Comparison of ENCODE assay signal across 22 mouse cellular contexts in the genomic region with DNA sequence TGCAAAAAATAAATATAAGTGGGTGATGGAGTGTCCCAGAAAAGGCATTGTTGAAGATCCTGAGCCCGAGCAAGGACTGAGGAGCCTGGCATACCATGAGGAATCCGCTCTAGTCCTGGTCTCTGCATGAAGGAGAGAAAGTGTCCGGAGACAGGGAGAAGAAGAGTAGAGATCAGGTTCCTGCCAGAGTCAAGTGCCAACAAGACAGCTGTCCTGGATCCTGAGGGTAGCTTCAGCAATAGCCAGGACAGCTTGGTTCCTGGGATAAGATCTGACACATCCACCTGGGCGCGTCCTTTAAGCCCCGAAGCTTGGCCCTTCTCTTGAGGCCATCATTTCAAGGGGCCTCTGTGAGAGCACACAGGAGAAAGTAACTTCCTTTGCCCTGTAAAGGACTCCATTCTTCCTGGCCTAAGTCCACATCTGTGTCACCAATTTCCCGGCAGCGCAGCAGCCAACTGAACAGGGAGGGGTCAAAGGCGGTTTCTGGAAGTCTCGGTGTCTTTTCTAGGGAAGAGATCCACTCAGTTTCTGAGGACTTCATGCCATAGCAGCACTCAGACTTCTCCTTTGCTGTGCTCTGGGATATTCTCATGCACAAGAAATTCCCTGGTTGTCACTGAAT. TPM values are rescaled to one million over a fixed set of nuclear protein-coding genes. Genes with fewer than 3 reads are reported as not detected.
A peak's percentile ranks its signal among the peaks of the same experiment; 100 is the strongest.
DNase-seq lines count a peak whose midpoint lies in the region; ATAC-seq and TF ChIP-seq lines count a peak whose summit lies in the region.
"Had no signal": no experiment of that assay in that cellular context is flagged by ENCODE, and none has a peak within 500 bp of the region (broad histone marks: within the 10 kb centered on the region; RNA-seq: fewer than 3 reads in every experiment).

No protein-coding gene starts in this region.

- no peak overlapping the region for H3K4me2 ChIP-seq in forebrain, embryonic 11.5 days (ENCODE audit: low read depth, low read length, severe bottlenecking)
- no peak overlapping the region for H3K4me2 ChIP-seq in liver, postnatal 0 days (ENCODE audit: low read depth, low read length)
- H3K4me2 ChIP-seq: embryonic facial prominence, embryonic 15.5 days; forebrain, embryonic 12.5 days; hindbrain, embryonic 13.5 days had no signal

- H3K36me3 ChIP-seq in forebrain, embryonic 11.5 days (ENCODE audit: control insufficient read depth, insufficient read depth, low read length), result no peaks in the 10 kb centered on the region
- no peaks in the 10 kb centered on the region for H3K36me3 ChIP-seq in forebrain, embryonic 10.5 days (replicated peaks)
- H3K36me3 ChIP-seq in liver, postnatal 0 days (replicated peaks; ENCODE audit: insufficient read depth, low read length), result no peaks in the 10 kb centered on the region
- H3K36me3 ChIP-seq: embryonic facial prominence, embryonic 15.5 days; forebrain, embryonic 12.5 days; G1E; heart, embryonic 10.5 days; hindbrain, embryonic 13.5 days had no signal

- H3K4me3 ChIP-seq in forebrain, embryonic 11.5 days (ENCODE audit: low read depth, low read length), result no peak overlapping the region
- H3K4me3 ChIP-seq in forebrain, embryonic 10.5 days, result no peak overlapping the region
- H3K4me3 ChIP-seq in liver, postnatal 0 days (ENCODE audit: low read depth, low read length), result no peak overlapping the region
- H3K4me3 ChIP-seq: embryonic facial prominence, embryonic 15.5 days; erythroblast, embryonic 14.5 days; forebrain, embryonic 12.5 days; heart, embryonic 10.5 days; hindbrain, embryonic 13.5 days had no signal

- 89% methylated on average over 10 of the region's 10 CpGs for whole genome bisulfite sequencing in forebrain, embryonic 11.5 days
- WGBS in forebrain, embryonic 10.5 days, result 88% methylated on average over 10 of the region's 10 CpGs
- WGBS in liver, postnatal 0 days (ENCODE audit: insufficient replicate concordance), result 82% methylated on average over 10 of the region's 10 CpGs

- no peak overlapping the region for H3K9ac ChIP-seq in forebrain, embryonic 11.5 days (ENCODE audit: low read length)
- no peak overlapping the region for H3K9ac ChIP-seq in liver, postnatal 0 days (replicated peaks)
- H3K9ac ChIP-seq: embryonic facial prominence, embryonic 15.5 days; forebrain, embryonic 12.5 days; hindbrain, embryonic 13.5 days had no signal

- TF ChIP-seq EP300 in liver, postnatal 0 days (IDR thresholded peaks at IDR 0.05; ENCODE audit: low read depth), result no peak

- TF ChIP-seq CTCF in liver, postnatal 0 days (IDR thresholded peaks at IDR 0.05; ENCODE audit: low read depth), result no peak

- H3K27me3 ChIP-seq in forebrain, embryonic 11.5 days (ENCODE audit: control insufficient read depth, insufficient read depth, low read length), result no peaks in the 10 kb centered on the region
- no peaks in the 10 kb centered on the region for H3K27me3 ChIP-seq in forebrain, embryonic 10.5 days (ENCODE audit: poor library complexity, severe bottlenecking)
- H3K27me3 ChIP-seq in liver, postnatal 0 days (ENCODE audit: insufficient read depth, low read length), result no peaks in the 10 kb centered on the region
- H3K27me3 ChIP-seq: embryonic facial prominence, embryonic 15.5 days; forebrain, embryonic 12.5 days; hindbrain, embryonic 13.5 days had no signal

- no peaks in the 10 kb centered on the region for H3K4me1 ChIP-seq in forebrain, embryonic 11.5 days (replicated peaks; ENCODE audit: control insufficient read depth, insufficient read depth, low read length)
- H3K4me1 ChIP-seq in forebrain, embryonic 10.5 days, result no peaks in the 10 kb centered on the region
- H3K4me1 ChIP-seq in liver, postnatal 0 days (ENCODE audit: insufficient read depth), result no peaks in the 10 kb centered on the region; the same call in 1 of the 2 replicates
- H3K4me1 ChIP-seq: embryonic facial prominence, embryonic 15.5 days; forebrain, embryonic 12.5 days; heart, embryonic 10.5 days; hindbrain, embryonic 13.5 days had no signal

- H3K9me3 ChIP-seq in forebrain, embryonic 11.5 days (ENCODE audit: control insufficient read depth, low read length), result peaks cover 4% of the 10 kb centered on the region; the same call in 1 of the 2 replicates
- peaks cover 5% of the 10 kb centered on the region; the same call in 1 of the 2 replicates for H3K9me3 ChIP-seq in forebrain, embryonic 10.5 days
- 0 out of 2 replicates have a peak, but pooled peaks cover 3% of the 10 kb centered on the region for H3K9me3 ChIP-seq in liver, postnatal 0 days (ENCODE audit: low read length)
- H3K9me3 ChIP-seq: embryonic facial prominence, embryonic 15.5 days had no signal

- no peak overlapping the region for H3K27ac ChIP-seq in forebrain, embryonic 11.5 days (ENCODE audit: low read depth, low read length)
- no peak overlapping the region for H3K27ac ChIP-seq in forebrain, embryonic 10.5 days
- H3K27ac ChIP-seq in liver, postnatal 0 days (ENCODE audit: low read depth), result no peak overlapping the region
- H3K27ac ChIP-seq: embryonic facial prominence, embryonic 15.5 days; forebrain, embryonic 12.5 days; heart, embryonic 10.5 days; hindbrain, embryonic 13.5 days; hindbrain, postnatal 0 days had no signal

- DNase-seq in forebrain, embryonic 11.5 days (ENCODE audit: low spot score), result peak; percentile 26
- no peak for DNase-seq in forebrain, embryonic 10.5 days (ENCODE audit: extremely low spot score, low spot score)
- DNase-seq in heart, adult 11 months, result peak; percentile 85
- DNase-seq in heart, postnatal 14 days, result no peak
- peak; percentile 49 to 57 for DNase-seq in kidney, postnatal 36 days
- DNase-seq in kidney, postnatal 14 days, result no peak
- no peak for DNase-seq in liver, postnatal 0 days
- DNase-seq: adrenal gland, postnatal 10 days; B cell, adult 2 months; cerebellum, adult 11 months; cerebellum, adult 8-10 months; cerebellum, postnatal 14 days; embryo, embryonic 11 days had no signal

- no peak for ATAC-seq in forebrain, embryonic 11.5 days (replicated peaks; ENCODE audit: low FRiP score)
- ATAC-seq in liver, postnatal 0 days, result no peak
- ATAC-seq: CD4-positive, CD25-positive, alpha-beta regulatory T cell, adult 4 months; forebrain, embryonic 16.5 days; hindbrain, postnatal 0 days had no signal

- intact Hi-C loops in heart, postnatal 14 days (cut with DNase I), result no loop called here

RNA-seq across cellular contexts. Expression of a gene that starts 59.6 kb away (rescaled TPM):
- 28.6 and 32.0 TPM in 2 replicates for polyA plus RNA-seq in forebrain, embryonic 11.5 days (2014; fragmentation: Nextera tagmentation; extraction: Ambion mirVana)
- 20.1 and 20.4 TPM in 2 replicates for polyA plus RNA-seq in forebrain, embryonic 10.5 days (2016; fragmentation: Nextera tagmentation; extraction: Ambion mirVana)
- 100 to 1,000 TPM; 184 to 192 TPM for total RNA-seq in heart, postnatal 14 days (2021)
- 7.9 and 11.7 TPM in 2 replicates for polyA plus RNA-seq in liver, postnatal 0 days (2015; fragmentation: Nextera tagmentation; extraction: Ambion mirVana)

Comparison
In these comparisons a context has a peak if more than half of its experiments do, and no peak if none do; other contexts are left out.
1. DNase-seq: peak in forebrain, embryonic 11.5 days (single experiment), heart, adult 11 months (single experiment) and kidney, postnatal 36 days (2 of 2); none in forebrain, embryonic 10.5 days (single experiment), heart, postnatal 14 days (0 of 2), kidney, postnatal 14 days (single experiment) and liver, postnatal 0 days (single experiment).